In the genomic region with DNA sequence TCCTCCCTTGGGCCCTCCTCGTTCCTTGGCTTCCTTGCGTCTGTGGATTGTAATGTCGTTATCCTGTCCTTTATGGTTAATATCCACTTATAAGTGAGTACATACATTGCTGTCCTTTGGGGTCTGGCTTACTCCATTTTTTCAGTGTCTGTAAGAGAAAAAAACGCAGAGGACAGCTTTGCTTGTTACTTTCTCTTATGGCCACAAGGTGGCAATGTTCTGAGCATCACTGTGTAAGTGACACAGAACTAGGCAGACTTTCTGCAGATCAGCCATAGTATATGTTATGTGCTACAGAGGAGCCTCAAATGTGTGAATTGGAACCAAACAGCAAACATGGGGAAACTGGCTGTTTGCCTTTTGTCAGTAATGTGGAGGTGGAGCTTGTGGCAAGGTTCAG, we compare ENCODE assay signal across 9 mouse cellular contexts. TPM values are rescaled to one million over a fixed set of nuclear protein-coding genes. Genes with fewer than 3 reads are reported as not detected.
DNase-seq lines count a peak whose midpoint lies in the region; ATAC-seq and TF ChIP-seq lines count a peak whose summit lies in the region.
"Had no signal": no experiment of that assay in that cellular context is flagged by ENCODE, and none has a peak within 500 bp of the region (broad histone marks: within the 10 kb centered on the region; RNA-seq: fewer than 3 reads in every experiment).

No protein-coding gene starts in this region.

- no peaks in the 10 kb centered on the region for H3K36me3 ChIP-seq in kidney, postnatal 0 days (ENCODE audit: insufficient read depth, low read length)
- H3K36me3 ChIP-seq in hindbrain, embryonic 10.5 days: no peaks in the 10 kb centered on the region
- H3K36me3 ChIP-seq in midbrain, embryonic 14.5 days (ENCODE audit: control insufficient read depth, insufficient read depth, low read length): no peaks in the 10 kb centered on the region
- H3K36me3 ChIP-seq: limb, embryonic 15.5 days had no signal

- CTCF ChIA-PET in Patski (lab: Charles Lee): interaction anchor here (0.7 to 4.2 kb wide), 22 partner anchors 9 to 172 kb away, joined by 3 to 46 read pairs (median 5); partner anchors contain the start of gene Dchs2

- no peak for ATAC-seq in kidney, postnatal 0 days (replicated peaks; ENCODE audit: low FRiP score, low read depth)
- peak; percentile 60 for ATAC-seq in Patski
- peak; percentile 44; the same call in 1 of the 2 replicates for ATAC-seq in midbrain, embryonic 14.5 days (ENCODE audit: low FRiP score, low TSS enrichment)

- H3K27ac ChIP-seq in kidney, postnatal 0 days: no peak overlapping the region
- H3K27ac ChIP-seq in hindbrain, embryonic 10.5 days: no peak overlapping the region
- H3K27ac ChIP-seq in midbrain, embryonic 14.5 days (replicated peaks; ENCODE audit: low read depth, low read length): no peak overlapping the region
- H3K27ac ChIP-seq: limb, embryonic 15.5 days had no signal

- POLR2A ChIA-PET in Patski (lab: Charles Lee): interaction anchor here (1.4 kb wide), 1 partner anchor 164 kb away, joined by 3 read pairs; no protein-coding TSS in a partner anchor

- H3K4me2 ChIP-seq in kidney, postnatal 0 days (ENCODE audit: low read length): no peak overlapping the region
- no peak overlapping the region for H3K4me2 ChIP-seq in midbrain, embryonic 14.5 days (ENCODE audit: low read length)
- H3K4me2 ChIP-seq: limb, embryonic 15.5 days had no signal

- no peaks in the 10 kb centered on the region for H3K4me1 ChIP-seq in kidney, postnatal 0 days (replicated peaks; ENCODE audit: insufficient read depth, low read length)
- H3K4me1 ChIP-seq in hindbrain, embryonic 10.5 days (replicated peaks): peaks cover 34% of the 10 kb centered on the region
- H3K4me1 ChIP-seq in midbrain, embryonic 14.5 days (ENCODE audit: control insufficient read depth, insufficient read depth, low read length): 0 out of 2 replicates have a peak, but pooled peaks cover 6% of the 10 kb centered on the region

- no peaks in the 10 kb centered on the region for H3K27me3 ChIP-seq in kidney, postnatal 0 days (ENCODE audit: insufficient read depth, low read length)
- H3K27me3 ChIP-seq in Patski: peaks cover 54% of the 10 kb centered on the region
- 0 out of 2 replicates have a peak, but pooled peaks cover 4% of the 10 kb centered on the region for H3K27me3 ChIP-seq in hindbrain, embryonic 10.5 days (ENCODE audit: insufficient read depth, poor library complexity, severe bottlenecking)
- no peaks in the 10 kb centered on the region for H3K27me3 ChIP-seq in midbrain, embryonic 14.5 days (ENCODE audit: control insufficient read depth, insufficient read depth, low read length)

- peak; percentile 91 for TF ChIP-seq CTCF in kidney, postnatal 0 days (IDR thresholded peaks at IDR 0.05; ENCODE audit: low read depth)
- TF ChIP-seq CTCF in Patski (IDR thresholded peaks at IDR 0.05): peak; percentile 88

- in situ Hi-C loops in Patski (cut with MboI; ENCODE audit: low pct_unique_long_range_greater_than_20kb): loop anchor here (5.0 kb wide), 1 partner anchor 167 kb away; no protein-coding TSS in a partner anchor

- H3K4me3 ChIP-seq in kidney, postnatal 0 days (replicated peaks; ENCODE audit: low read depth, low read length): no peak overlapping the region
- H3K4me3 ChIP-seq in hindbrain, embryonic 10.5 days: no peak overlapping the region
- no peak overlapping the region for H3K4me3 ChIP-seq in midbrain, embryonic 14.5 days (replicated peaks; ENCODE audit: low read depth, low read length)
- H3K4me3 ChIP-seq: limb, embryonic 15.5 days had no signal

- H3K9me3 ChIP-seq in kidney, postnatal 0 days (replicated peaks; ENCODE audit: low read length): no peaks in the 10 kb centered on the region
- H3K9me3 ChIP-seq in hindbrain, embryonic 10.5 days: peaks cover 7% of the 10 kb centered on the region
- H3K9me3 ChIP-seq in midbrain, embryonic 14.5 days (ENCODE audit: control insufficient read depth, low read length): no peaks in the 10 kb centered on the region; the same call in 1 of the 2 replicates
- H3K9me3 ChIP-seq: limb, embryonic 15.5 days had no signal

- DNase-seq in kidney, postnatal 0 days (ENCODE audit: low spot score): peak; percentile 85
- no peak for DNase-seq in kidney, adult 18-20 months
- DNase-seq in Patski (ENCODE audit: low read depth, low spot score): no peak
- peak; percentile 31 for DNase-seq in hindbrain, embryonic 10.5 days (ENCODE audit: low spot score)
- peak; percentile 85 for DNase-seq in midbrain, embryonic 14.5 days
- no peak for DNase-seq in urinary bladder, postnatal 36 days (ENCODE audit: low spot score in 2 of 2)
- DNase-seq in thymus, postnatal 25 days: no peak
- no peak for DNase-seq in thymus, postnatal 4 days

- 24% methylated on average over 4 of the region's 4 CpGs for WGBS in kidney, postnatal 0 days
- WGBS in hindbrain, embryonic 10.5 days: 37% methylated on average over 4 of the region's 4 CpGs
- WGBS in midbrain, embryonic 14.5 days: 37% methylated on average over 4 of the region's 4 CpGs

- H3K9ac ChIP-seq in kidney, postnatal 0 days (ENCODE audit: low read depth, low read length): no peak overlapping the region
- H3K9ac ChIP-seq in midbrain, embryonic 14.5 days (replicated peaks; ENCODE audit: low read length): no peak overlapping the region
- H3K9ac ChIP-seq: limb, embryonic 15.5 days had no signal

RNA-seq across cellular contexts. Expression of gene Dchs2, which starts 17.6 kb away (rescaled TPM):
- polyA plus RNA-seq in kidney, postnatal 0 days (2015; fragmentation: Nextera tagmentation; extraction: Ambion mirVana): 0.03 and 0.05 TPM in 2 replicates
- 0.12 TPM for polyA plus RNA-seq in Patski (2021)
- 0.42 and 0.59 TPM in 2 replicates for polyA plus RNA-seq in hindbrain, embryonic 10.5 days (2016; fragmentation: Nextera tagmentation; extraction: Ambion mirVana)
- polyA plus RNA-seq in midbrain, embryonic 14.5 days (2014; fragmentation: Nextera tagmentation; extraction: Ambion mirVana): 1.2 and 1.8 TPM in 2 replicates

RNA-seq across cellular contexts. Expression of gene Plrg1, which starts 54.8 kb away (rescaled TPM):
- polyA plus RNA-seq in kidney, postnatal 0 days (2015; fragmentation: Nextera tagmentation; extraction: Ambion mirVana): 70.4 and 76.8 TPM in 2 replicates
- polyA plus RNA-seq in Patski (2021): 85.3 TPM
- 138 and 139 TPM in 2 replicates for polyA plus RNA-seq in hindbrain, embryonic 10.5 days (2016; fragmentation: Nextera tagmentation; extraction: Ambion mirVana)
- 103 and 119 TPM in 2 replicates for polyA plus RNA-seq in midbrain, embryonic 14.5 days (2014; fragmentation: Nextera tagmentation; extraction: Ambion mirVana)

Comparison
In these comparisons a context has a peak if more than half of its experiments do, and no peak if none do; other contexts are left out.
1. DNase-seq: peak in kidney, postnatal 0 days (single experiment), hindbrain, embryonic 10.5 days (single experiment) and midbrain, embryonic 14.5 days (single experiment); none in kidney, adult 18-20 months (single experiment), Patski (single experiment), urinary bladder, postnatal 36 days (0 of 2), thymus, postnatal 25 days (single experiment) and thymus, postnatal 4 days (single experiment).